9 mouse cellular contexts compared by ENCODE assay signal in genomic region chr10:115312732-115313131, GRCm38 (mm10). TPM values are rescaled to one million over a fixed set of nuclear protein-coding genes. Genes with fewer than 3 reads are reported as not detected.
DNase-seq lines count a peak whose midpoint lies in the region; ATAC-seq and TF ChIP-seq lines count a peak whose summit lies in the region.
"Had no signal": no experiment of that assay in that cellular context is flagged by ENCODE, and none has a peak within 500 bp of the region (broad histone marks: within the 10 kb centered on the region; RNA-seq: fewer than 3 reads in every experiment).

No protein-coding gene starts in this region.

- no peaks in the 10 kb centered on the region for H3K9me3 ChIP-seq in kidney, postnatal 0 days (replicated peaks; ENCODE audit: low read length)

- peak; percentile 17 to 34 for DNase-seq in adrenal gland, postnatal 36 days
- no peak for DNase-seq in adrenal gland, adult 8-10 months
- peak; percentile 13 for DNase-seq in ovary, postnatal 36 days (ENCODE audit: low spot score)
- no peak for DNase-seq in ovary, postnatal 14 days (ENCODE audit: low spot score)
- DNase-seq in kidney, postnatal 0 days (ENCODE audit: low spot score): peak; percentile 47
- DNase-seq in thymus, postnatal 0 days (ENCODE audit: low spot score): no peak
- DNase-seq: left cerebral cortex, postnatal 4 days had no signal

- peaks cover 19% of the 10 kb centered on the region; the same call in 1 of the 2 replicates for H3K4me1 ChIP-seq in kidney, postnatal 0 days (replicated peaks; ENCODE audit: insufficient read depth, low read length)

- 13% methylated on average over 3 of the region's 3 CpGs for WGBS in kidney, postnatal 0 days

- peak overlapping the region; percentile 87 for H3K27ac ChIP-seq in kidney, postnatal 0 days

- H3K4me3 ChIP-seq in kidney, postnatal 0 days (replicated peaks; ENCODE audit: low read depth, low read length): no peak overlapping the region

- ATAC-seq in kidney, postnatal 0 days (replicated peaks; ENCODE audit: low FRiP score, low read depth): peak; percentile 67
- ATAC-seq in erythroblast, adult 5-6 weeks (replicated peaks; ENCODE audit: low FRiP score, poor library complexity, severe bottlenecking): no peak
- no peak for ATAC-seq in frontal cortex, adult (ENCODE audit: low TSS enrichment)

- no peaks in the 10 kb centered on the region for H3K36me3 ChIP-seq in kidney, postnatal 0 days (ENCODE audit: insufficient read depth, low read length)

- H3K4me2 ChIP-seq in kidney, postnatal 0 days (ENCODE audit: low read length): peak overlapping the region; percentile 58; the same call in 1 of the 2 replicates

- no peak overlapping the region for H3K9ac ChIP-seq in kidney, postnatal 0 days (ENCODE audit: low read depth, low read length)

- TF ChIP-seq CTCF in kidney, postnatal 0 days (IDR thresholded peaks at IDR 0.05; ENCODE audit: low read depth): no peak

- H3K27me3 ChIP-seq in kidney, postnatal 0 days (ENCODE audit: insufficient read depth, low read length): no peaks in the 10 kb centered on the region

RNA-seq across cellular contexts. Expression of gene Rab21, which starts 2.7 kb away (rescaled TPM):
- total RNA-seq in adrenal gland, postnatal 36 days (2021): 10 to 100 TPM; 58.7 to 68.9 TPM
- 10 to 100 TPM; 56.5 to 57.4 (median 56.7) TPM for total RNA-seq in adrenal gland, adult 8-10 months (2022)
- polyA plus RNA-seq in kidney, postnatal 0 days (2015; fragmentation: Nextera tagmentation; extraction: Ambion mirVana): 10.1 and 17.8 TPM in 2 replicates
- total RNA-seq in erythroblast, adult 5-6 weeks (2015; ENCODE audit: low replicate concordance): 28.2 and 38.2 TPM in 2 replicates
- 18.9 and 31.2 TPM in 2 replicates for total RNA-seq in erythroblast, adult 5-6 weeks (2017; ENCODE audit: low replicate concordance)
- polyA plus RNA-seq in thymus, postnatal 0 days (2015; fragmentation: Nextera tagmentation; extraction: Ambion mirVana): 12.3 and 21.5 TPM in 2 replicates

RNA-seq across cellular contexts. Expression of gene Tmem19, which starts 49.6 kb away (rescaled TPM):
- total RNA-seq in adrenal gland, postnatal 36 days (2021): 10 to 100 TPM; 25.0 to 41.2 TPM
- 10 to 100 TPM; 40.3 to 48.9 (median 42.9) TPM for total RNA-seq in adrenal gland, adult 8-10 months (2022)
- polyA plus RNA-seq in kidney, postnatal 0 days (2015; fragmentation: Nextera tagmentation; extraction: Ambion mirVana): 47.4 and 54.5 TPM in 2 replicates
- total RNA-seq in erythroblast, adult 5-6 weeks (2015; ENCODE audit: low replicate concordance): 4.0 and 4.8 TPM in 2 replicates
- 2.5 and 7.5 TPM in 2 replicates for total RNA-seq in erythroblast, adult 5-6 weeks (2017; ENCODE audit: low replicate concordance)
- 46.8 and 53.6 TPM in 2 replicates for polyA plus RNA-seq in thymus, postnatal 0 days (2015; fragmentation: Nextera tagmentation; extraction: Ambion mirVana)

Comparison
In these comparisons a context has a peak if more than half of its experiments do, and no peak if none do; other contexts are left out.
1. DNase-seq: peak in adrenal gland, postnatal 36 days (2 of 2), ovary, postnatal 36 days (single experiment) and kidney, postnatal 0 days (single experiment); none in adrenal gland, adult 8-10 months (single experiment), ovary, postnatal 14 days (single experiment) and thymus, postnatal 0 days (single experiment).